Mouse (Mus musculus) brown adipose tissue, adult 24 weeks (tissue): ENCODE measurements around the gene Tmem235. TPM values are rescaled to one million over a fixed set of nuclear protein-coding genes. Genes with fewer than 3 reads are reported as not detected.

ENCODE experiments used
- H3K27ac ChIP-seq: fragments of 200-500 bp; replicated peaks from 2 replicates; pipeline ENCODE4 v1.5.1; 2012; ENCODE audit warnings: low read depth, mild to moderate bottlenecking, low read length
- H3K4me1 ChIP-seq: fragments of 200-500 bp; 2 replicates; pipeline ENCODE4 v1.6.1; 2012; ENCODE audit warnings: low read length, mixed read lengths; ENCODE audit not compliant: control insufficient read depth, insufficient read depth, insufficient read length
- H3K4me3 ChIP-seq: fragments of 200-500 bp; 2 replicates; pipeline ENCODE4 v1.5.1; 2012; ENCODE audit warnings: low read depth, mild to moderate bottlenecking, low read length, moderate library complexity; ENCODE audit not compliant: insufficient read depth
- polyA plus RNA-seq: library from polyadenylated mRNA; stranded (reverse); fragments of >200 nt; gene quantifications from 2 replicates; pipeline ENCODE4 v1.2.4, GENCODE M21; 2012; ENCODE audit not compliant: missing spikeins, insufficient read depth, insufficient read length

Gene Tmem235
- polyA plus RNA-seq, 1 experiment, result not detected

DNA sequence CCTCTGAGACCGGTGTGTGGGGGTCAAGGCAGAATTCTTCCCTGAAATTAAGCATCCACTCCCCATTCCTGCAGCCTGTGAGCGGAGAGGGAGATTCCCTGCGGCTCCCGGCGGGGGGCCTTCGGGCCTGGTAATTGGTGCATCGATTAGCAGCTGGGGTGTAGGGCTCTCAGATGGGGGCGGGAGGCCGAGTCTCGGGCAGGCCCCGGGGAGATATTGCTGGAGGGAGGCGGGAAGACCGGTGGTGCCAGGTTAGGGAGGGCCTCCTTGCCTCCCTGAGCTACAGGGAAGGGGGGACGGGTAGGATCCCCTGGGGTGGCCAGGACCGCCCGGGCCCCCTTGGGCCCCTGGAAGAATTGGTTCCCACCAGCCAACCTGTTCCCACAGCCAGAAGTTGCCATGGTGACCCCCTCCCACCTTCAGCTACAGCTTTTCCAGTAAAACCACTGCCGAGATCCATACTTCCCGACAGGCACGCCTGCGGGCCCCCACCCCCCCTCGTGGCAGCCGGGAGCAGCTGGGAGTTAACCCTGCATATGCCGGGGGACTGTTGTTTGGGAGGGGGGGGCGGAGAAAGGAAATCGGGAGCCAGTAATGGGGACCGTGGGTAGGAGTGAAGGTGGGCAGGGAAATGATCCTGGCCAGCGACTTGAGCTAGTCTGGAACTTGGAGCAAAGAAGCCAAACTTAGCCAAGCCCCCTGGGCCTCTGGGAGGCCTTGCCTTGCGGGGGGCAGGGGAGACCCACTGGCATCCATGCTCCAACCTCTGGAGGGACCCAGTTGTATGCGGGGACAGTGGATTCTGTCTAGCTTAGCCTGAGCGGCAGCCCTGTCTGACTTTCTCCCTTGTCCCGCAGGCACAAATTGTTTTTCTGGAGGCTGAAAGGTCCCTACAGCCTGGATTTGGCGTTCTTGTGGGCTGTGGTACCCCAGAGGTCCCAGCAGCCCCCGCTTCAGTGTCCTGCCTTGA lies 28.6 kb downstream of the Tmem235 start:
- Histone ChIP-seq H3K27ac (no peak overlapping the region), H3K4me1 (no peaks in the 10 kb centered on the region), H3K4me3 (no peak overlapping the region)

DNA sequence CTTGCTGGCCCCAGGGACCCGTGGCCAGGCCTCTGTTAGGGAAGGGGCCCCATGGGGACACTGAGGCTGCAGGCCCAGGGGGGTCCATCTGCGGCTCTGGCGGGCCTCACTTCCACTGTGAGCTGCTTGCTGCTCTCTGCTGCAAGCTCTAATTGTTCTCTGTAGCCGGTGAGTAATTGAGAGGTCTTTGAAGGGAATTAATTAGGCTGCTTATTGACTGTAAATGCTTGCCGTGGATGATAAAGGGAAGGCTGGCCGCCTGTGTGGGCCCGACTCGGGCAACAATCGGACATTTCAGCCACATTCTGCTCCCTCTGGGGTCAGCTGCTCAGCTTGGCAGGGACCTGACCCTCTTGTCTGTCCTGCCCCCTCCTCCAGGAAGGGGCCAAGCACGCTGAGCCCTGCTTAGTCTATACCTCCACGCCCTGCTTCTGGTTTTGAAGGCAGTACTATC lies 29.4 kb downstream of the Tmem235 start:
- no peak overlapping the region for H3K4me3 ChIP-seq
- no peaks in the 10 kb centered on the region for H3K4me1 ChIP-seq
- H3K27ac ChIP-seq, result no peak overlapping the region

DNA sequence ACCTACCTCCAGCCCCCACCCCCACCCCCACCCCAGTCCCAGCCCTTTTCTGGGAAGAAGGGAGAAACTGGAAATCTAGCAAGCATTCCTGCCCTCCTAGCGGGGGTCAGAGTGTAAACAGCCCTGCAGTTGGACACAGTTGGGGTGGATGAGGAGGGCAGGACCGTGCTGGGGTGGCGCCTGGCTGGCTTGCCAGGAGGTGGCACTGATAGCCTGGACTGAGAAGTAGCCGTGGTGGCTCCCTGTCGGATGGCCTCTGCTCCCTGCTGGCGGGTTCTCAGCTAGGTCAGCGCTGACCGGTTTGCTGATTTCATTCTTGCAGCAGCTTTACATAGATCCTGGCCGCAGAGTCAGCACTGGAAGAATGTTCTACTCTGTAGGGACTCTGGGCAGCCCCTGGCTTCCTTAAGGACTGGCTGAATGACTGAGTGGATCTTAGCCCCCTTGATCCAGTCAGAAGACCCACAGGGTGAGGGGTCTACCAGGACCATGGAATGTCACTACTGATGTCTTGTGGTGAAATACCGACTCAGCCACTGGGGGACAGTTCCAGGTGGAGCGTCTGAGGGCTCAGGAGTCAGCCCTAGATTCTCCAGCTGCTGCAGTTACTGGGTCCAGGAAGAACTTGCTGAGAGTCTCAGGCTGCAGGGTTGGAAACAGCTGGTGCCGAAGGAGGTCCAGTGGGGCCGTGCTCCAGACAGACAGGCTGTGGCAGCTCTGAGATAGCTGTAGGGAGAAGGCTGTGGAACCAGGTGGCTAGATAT lies 30.1 kb downstream of the Tmem235 start:
- Histone ChIP-seq H3K4me1 (no peaks in the 10 kb centered on the region), H3K4me3 (no peak overlapping the region), H3K27ac (no peak overlapping the region)

- H3K27ac ChIP-seq, result no peak overlapping the region
- H3K4me1 ChIP-seq, result no peaks in the 10 kb centered on the region
- no peak overlapping the region for H3K4me3 ChIP-seq
Observed at GRCm38 (mm10) chr11:117891581-117892175, 31.1 kb downstream of the Tmem235 start.

DNA sequence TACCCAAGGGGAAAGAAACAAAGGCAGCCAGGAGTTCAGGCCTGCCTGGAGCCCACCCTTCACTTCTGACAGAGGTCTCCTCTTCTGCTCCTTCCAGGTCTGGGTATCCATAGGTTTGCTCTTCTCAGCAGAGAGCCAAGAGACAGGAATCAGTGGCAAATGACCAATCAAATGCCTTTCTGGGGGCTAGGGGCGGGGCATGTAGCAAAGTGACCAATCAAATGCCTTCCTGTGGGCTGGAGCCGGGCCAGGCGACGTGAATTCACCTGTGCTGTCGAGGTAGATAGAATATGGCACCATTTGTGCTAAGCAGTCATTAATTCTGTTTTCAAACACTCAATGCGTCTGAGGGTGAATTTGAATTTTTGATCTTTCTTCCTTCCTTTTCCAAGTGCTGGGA lies 31.6 kb downstream of the Tmem235 start:
- Histone ChIP-seq H3K4me1 (no peaks in the 10 kb centered on the region), H3K27ac (no peak overlapping the region), H3K4me3 (no peak overlapping the region)

- H3K4me1 ChIP-seq, result no peaks in the 10 kb centered on the region
- no peak overlapping the region for H3K4me3 ChIP-seq
- H3K27ac ChIP-seq, result no peak overlapping the region
Observed at GRCm38 (mm10) chr11:117894676-117895075, 34.1 kb downstream of the Tmem235 start.

GRCm38 (mm10) chr11:117896533-117896932 lies 36.0 kb downstream of the Tmem235 start:
- H3K4me1 ChIP-seq, result no peaks in the 10 kb centered on the region
- H3K4me3 ChIP-seq, result no peak overlapping the region
- no peak overlapping the region for H3K27ac ChIP-seq

DNA sequence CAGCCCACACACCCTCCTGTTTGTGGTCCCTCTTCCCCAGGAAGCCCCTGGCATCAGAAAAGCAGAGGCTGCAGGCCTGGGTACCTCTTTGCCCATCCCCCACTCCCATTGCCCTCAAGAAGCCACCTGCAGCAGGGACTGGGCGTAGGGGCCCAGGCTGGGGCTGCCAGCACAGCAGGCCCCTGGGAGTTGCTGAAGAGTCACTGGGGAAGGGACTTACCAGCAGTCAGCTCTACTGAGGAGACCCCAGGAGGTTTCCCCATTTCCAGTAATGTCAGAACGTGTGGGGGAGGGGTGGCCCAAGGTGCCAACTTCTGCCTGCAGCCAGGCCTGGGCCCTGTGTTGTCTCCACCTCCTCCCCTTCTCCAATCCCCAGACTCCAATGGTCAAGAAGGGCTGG lies 41.7 kb downstream of the Tmem235 start:
- Histone ChIP-seq H3K27ac (no peak overlapping the region), H3K4me1 (no peaks in the 10 kb centered on the region)

DNA sequence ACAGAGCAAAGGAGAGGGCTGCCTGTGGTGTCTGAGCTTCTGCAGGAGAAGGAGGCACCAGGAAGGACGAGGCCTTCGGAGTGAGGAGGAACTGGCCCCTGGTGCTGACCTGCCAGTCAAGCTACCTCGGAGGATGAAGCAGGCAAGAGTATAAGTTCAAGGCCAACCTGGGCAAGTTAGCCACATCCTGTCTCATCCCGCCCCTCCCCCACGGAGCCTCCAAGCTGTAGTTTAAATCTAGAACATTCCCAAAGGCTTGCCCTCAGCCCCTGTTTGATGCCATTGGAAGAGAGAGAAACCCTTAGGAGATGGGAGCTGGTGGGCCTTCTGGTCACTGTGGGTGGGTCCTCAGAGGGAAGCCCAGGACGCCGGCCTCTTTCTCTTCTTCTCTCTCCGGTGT lies 43.9 kb downstream of the Tmem235 start:
- Histone ChIP-seq H3K4me1 (no peaks in the 10 kb centered on the region), H3K27ac (no peak overlapping the region), H3K4me3 (no peak overlapping the region)

More for the DNA sequence above, 41.7 kb downstream of the Tmem235 start:
- H3K4me3 ChIP-seq, result no peak overlapping the region

DNA sequence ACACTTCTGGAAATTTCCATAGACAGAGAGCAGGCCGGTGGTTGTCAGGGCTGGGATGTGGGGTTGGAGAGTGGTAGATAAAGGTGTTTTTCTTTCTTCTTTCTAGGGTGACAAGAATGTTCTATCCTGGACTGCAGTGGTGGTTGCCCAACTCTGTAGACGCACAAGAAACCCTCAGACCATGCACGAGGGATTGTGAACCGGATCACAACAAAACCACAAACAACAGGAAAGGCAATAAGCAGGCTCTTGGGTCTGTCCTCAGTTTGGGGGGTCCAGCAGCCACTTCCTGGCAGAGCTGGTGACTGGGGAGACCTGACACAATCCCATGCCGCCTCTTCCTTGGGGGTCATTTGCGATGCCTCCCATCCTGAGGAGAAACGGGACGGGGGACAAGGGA lies 48.8 kb downstream of the Tmem235 start:
- Histone ChIP-seq H3K27ac (no peak overlapping the region), H3K4me3 (no peak overlapping the region), H3K4me1 (no peaks in the 10 kb centered on the region)

DNA sequence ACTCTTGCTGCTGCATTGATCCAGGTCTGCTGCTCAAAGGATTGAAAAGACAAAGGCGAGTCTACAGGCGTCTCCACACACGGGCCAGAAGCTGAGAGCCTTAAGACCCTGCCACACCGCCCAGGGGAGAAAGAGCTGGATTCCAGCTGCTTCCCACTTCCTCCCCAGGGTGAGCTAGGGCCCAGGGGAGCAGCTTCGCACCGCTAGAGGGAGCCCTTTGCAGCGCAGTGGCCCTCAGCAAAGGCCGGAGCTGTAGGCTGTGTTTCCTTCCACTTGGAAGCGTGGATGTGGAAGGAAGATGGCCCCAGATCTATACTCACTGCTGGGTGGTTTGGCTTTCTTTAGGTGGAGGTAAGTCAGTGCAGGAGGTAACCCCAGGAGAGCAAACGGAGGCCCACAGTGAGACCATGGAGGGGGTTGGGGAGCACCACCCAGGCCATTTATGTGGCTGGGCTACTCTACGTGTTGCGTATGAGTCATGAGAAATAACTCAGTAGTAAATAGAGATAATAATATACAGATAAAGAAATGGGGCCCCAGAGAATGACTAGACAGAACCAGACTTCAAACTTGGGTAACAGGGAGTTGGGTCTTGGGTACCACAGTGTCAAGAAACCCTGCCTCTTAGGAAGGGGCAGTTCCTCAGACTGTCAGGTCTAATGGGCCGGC lies 52.3 kb downstream of the Tmem235 start:
- Histone ChIP-seq H3K4me1 (no peaks in the 10 kb centered on the region), H3K4me3 (no peak overlapping the region), H3K27ac (no peak overlapping the region)

- no peak overlapping the region for H3K4me3 ChIP-seq
- H3K27ac ChIP-seq, result no peak overlapping the region
- no peaks in the 10 kb centered on the region for H3K4me1 ChIP-seq
Observed at GRCm38 (mm10) chr11:117914531-117914930, 54.0 kb downstream of the Tmem235 start.
